Comparison of ENCODE assay signal across 8 mouse cellular contexts in genomic region chr11:107113112-107113511, GRCm38 (mm10). TPM values are rescaled to one million over a fixed set of nuclear protein-coding genes. Genes with fewer than 3 reads are reported as not detected.
DNase-seq lines count a peak whose midpoint lies in the region; ATAC-seq and TF ChIP-seq lines count a peak whose summit lies in the region.
"Had no signal": no experiment of that assay in that cellular context is flagged by ENCODE, and none has a peak within 500 bp of the region (broad histone marks: within the 10 kb centered on the region; RNA-seq: fewer than 3 reads in every experiment).

No protein-coding gene starts in this region.

- no peak overlapping the region for H3K4me3 ChIP-seq in left cerebral cortex, adult 2 months
- H3K4me3 ChIP-seq: neural tube, embryonic 12.5 days had no signal

- DNase-seq in left cerebral cortex, adult 2 months (ENCODE audit: extremely low spot score in 1 of 2, low spot score in 2 of 2), result no peak
- no peak for DNase-seq in left cerebral cortex, postnatal 4 days
- DNase-seq in NIH3T3 (ENCODE audit: low read depth), result peak; percentile 81
- DNase-seq in lung, postnatal 36 days, result peak; percentile 75
- DNase-seq in left cerebral cortex, postnatal 36 days (ENCODE audit: low spot score in 2 of 2), result no peak
- DNase-seq in left cerebral cortex, adult 9 months (ENCODE audit: low spot score in 2 of 2), result no peak

- intact Hi-C loops in left cerebral cortex, adult 2 months (cut with DNase I), result no loop called here
- intact Hi-C loops in left cerebral cortex, postnatal 4 days (cut with DNase I), result no loop called here
- intact Hi-C loops in left cerebral cortex, postnatal 36 days (cut with DNase I), result no loop called here

- peak; percentile 57 for TF ChIP-seq CTCF in left cerebral cortex, adult 2 months (IDR thresholded peaks at IDR 0.05)

- no peak overlapping the region for H3K27ac ChIP-seq in left cerebral cortex, adult 2 months
- H3K27ac ChIP-seq: neural tube, embryonic 12.5 days had no signal

- 0 out of 2 replicates have a peak, but pooled peaks have one; percentile 62 for ATAC-seq in erythroblast, adult 5-6 weeks (replicated peaks; ENCODE audit: low FRiP score, poor library complexity, severe bottlenecking)

RNA-seq across cellular contexts. Expression of gene Bptf, which starts 18.8 kb away (rescaled TPM):
- total RNA-seq in left cerebral cortex, adult 2 months (2021), result 10 to 100 TPM; 67.3 to 68.2 TPM
- total RNA-seq in left cerebral cortex, postnatal 4 days (2021), result 10 to 100 TPM; 88.8 to 90.4 TPM
- total RNA-seq in erythroblast, adult 5-6 weeks (2015; ENCODE audit: low replicate concordance), result 30.4 and 37.8 TPM in 2 replicates
- total RNA-seq in erythroblast, adult 5-6 weeks (2017; ENCODE audit: low replicate concordance), result 34.2 and 41.3 TPM in 2 replicates
- total RNA-seq in left cerebral cortex, postnatal 36 days (2021), result 10 to 100 TPM; 56.4 to 71.3 TPM

Comparison
In these comparisons a context has a peak if more than half of its experiments do, and no peak if none do; other contexts are left out.
1. DNase-seq: peak in NIH3T3 (single experiment) and lung, postnatal 36 days (single experiment); none in left cerebral cortex, adult 2 months (0 of 2), left cerebral cortex, postnatal 4 days (single experiment), left cerebral cortex, postnatal 36 days (0 of 2) and left cerebral cortex, adult 9 months (0 of 2).